Mouse (Mus musculus) monocyte, adult 5-6 weeks (primary cell): ENCODE results near the gene Hnrnpll. TPM values are rescaled to one million over a fixed set of nuclear protein-coding genes. Genes with fewer than 3 reads are reported as not detected.
A peak's percentile ranks its signal among the peaks of the same experiment; 100 is the strongest.

Experiments used
- ATAC-seq: fragments of 153-309, 156-312 bp; replicated peaks from 2 replicates; pipeline ENCODE4 v1.8.0; 2017; ENCODE audit warnings: mild to moderate bottlenecking; ENCODE audit not compliant: low TSS enrichment, insufficient number of reproducible peaks, severe bottlenecking, poor library complexity, low FRiP score
- total RNA-seq: library from RNA; stranded (forward); fragments of 200-1000, 200-491, 200-594 nt; gene quantifications from 3 replicates; pipeline ENCODE4 v1.2.3, GENCODE M21; 2017

The Hnrnpll gene
- total RNA-seq: 32.6 to 35.1 TPM (median 33.5 TPM) in 3 replicates

DNA sequence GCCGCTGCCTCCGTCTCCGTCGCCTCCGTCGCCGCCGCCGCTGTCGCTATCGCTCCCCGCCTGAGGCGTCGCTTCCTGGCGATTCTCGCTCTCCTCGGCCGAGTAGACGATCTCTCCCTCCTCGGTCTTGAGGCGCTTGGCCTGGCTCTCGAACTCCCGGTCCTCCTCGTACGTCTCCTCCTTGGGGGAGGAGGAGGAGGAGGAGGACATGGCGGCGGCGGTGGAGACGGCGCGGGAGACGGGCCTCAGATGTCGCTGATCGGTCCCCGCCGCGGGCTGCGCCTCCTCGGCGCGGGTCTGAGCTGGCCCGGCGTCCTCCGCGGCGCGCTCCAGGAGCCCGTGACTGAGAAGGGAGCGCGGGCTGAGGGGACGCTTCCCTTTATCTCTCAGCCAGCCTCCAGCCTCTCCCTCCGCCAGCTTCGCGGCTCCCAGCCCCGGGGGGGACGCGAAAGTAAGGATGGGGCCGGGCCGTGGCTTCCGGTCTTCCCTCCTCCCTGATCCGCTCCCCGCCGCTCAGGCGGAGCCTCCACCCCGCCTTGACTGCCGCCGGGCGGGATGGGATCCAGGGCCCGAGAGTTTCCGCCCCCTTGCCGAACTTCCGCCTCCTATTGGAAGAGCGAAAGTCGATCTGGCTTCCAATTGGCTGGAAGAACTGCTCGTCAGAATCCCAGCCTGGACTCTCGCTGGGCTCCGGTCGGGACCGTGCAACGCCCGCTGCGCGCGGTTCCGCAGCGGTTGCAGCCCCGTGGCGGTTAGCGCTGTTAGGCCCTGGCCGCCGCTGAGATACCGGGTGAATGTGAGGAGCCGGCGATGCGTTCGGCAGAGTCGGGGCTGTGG, at the start of gene Hnrnpll:
TSS of gene Hnrnpll (minus strand) at position 552 of the 837 bp plus-strand sequence.
- peak; percentile 89 for ATAC-seq

DNA sequence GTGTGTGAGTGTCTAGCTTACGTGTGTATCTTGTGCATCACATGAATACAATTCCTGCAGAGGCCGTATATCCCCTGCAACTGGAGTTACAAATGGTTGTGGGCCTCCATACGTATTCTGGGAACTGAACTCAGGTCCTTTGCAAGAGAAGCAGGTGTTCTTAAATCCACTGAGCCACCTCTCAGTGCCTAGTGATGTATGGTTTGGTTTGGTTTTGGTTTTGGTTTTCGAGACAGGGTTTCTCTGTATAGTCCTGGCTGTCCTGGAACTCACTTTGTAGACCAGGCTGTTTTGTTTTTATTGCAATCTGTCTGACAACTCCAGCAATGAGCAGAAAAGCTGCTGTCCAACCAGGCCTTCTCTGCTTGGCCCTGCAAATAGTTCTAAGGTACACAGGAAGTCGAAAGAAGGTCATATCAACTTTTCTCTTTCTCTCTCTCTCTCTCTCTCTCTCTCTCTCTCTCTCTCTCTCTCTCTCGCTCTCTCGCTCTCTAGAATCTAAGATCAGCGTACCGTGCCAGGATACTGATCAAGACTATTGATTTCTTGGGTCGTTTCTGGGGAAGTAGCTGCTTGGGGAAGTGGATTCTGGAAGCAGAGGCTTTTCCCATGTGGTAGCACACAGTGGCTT, 43.3 kb upstream of the Hnrnpll start:
- ATAC-seq: no peak

DNA sequence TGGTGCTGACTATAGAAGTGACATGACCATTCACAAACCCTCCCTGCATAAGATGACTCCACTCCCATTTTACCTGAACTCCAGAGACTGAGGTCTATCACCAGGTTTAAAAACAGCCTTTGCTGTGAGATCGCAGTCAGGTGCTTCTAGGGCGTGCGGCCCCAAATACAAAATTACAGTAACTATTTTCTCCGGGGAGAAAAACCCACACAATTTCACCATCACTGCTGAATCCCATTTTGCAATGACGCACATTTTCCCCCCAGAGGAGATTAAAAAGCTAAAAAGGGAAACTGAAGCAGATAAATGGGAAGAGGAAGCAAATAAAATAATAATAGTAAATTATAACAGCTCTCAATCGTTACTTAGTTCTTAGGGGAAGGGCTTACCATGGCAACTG, 37.7 kb upstream of the Hnrnpll start:
- no peak for ATAC-seq

DNA sequence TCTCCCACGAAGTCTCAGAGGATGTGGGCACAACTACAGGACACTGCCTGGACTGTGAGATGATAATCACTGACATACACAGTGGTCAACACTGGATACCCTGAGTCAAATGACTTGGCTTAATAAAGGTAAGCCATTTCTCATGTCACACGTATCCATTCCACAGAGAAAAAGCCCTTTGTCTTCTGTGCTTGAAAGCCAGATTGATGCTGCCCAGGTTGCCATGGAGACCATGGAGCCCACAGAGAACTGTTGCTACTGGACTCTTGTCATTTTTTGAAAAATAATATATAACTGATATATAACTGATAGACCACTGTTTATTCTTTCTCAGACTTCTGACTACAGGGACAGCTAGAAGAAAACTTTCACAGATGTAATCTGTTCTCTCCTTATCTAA, 35.1 kb upstream of the Hnrnpll start:
- ATAC-seq: no peak

DNA sequence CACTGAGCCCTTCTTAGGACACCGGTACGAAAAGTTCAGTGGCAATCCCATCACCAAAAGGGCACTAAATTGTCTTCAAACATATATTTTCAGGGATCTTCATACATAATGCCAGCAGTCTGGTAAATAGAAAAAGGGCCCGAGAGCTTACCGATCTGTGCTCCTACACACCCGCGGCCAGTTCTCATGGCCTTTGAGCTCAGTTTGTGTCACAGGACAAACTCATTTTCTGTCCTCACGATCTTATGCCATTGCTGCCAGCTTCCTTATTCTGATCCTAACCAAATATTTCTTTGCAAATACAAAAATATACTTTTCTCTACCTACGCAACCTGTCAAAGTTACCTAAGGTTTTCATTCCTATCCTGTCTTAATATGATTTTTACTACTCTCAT, 34.6 kb upstream of the Hnrnpll start:
- ATAC-seq: no peak

DNA sequence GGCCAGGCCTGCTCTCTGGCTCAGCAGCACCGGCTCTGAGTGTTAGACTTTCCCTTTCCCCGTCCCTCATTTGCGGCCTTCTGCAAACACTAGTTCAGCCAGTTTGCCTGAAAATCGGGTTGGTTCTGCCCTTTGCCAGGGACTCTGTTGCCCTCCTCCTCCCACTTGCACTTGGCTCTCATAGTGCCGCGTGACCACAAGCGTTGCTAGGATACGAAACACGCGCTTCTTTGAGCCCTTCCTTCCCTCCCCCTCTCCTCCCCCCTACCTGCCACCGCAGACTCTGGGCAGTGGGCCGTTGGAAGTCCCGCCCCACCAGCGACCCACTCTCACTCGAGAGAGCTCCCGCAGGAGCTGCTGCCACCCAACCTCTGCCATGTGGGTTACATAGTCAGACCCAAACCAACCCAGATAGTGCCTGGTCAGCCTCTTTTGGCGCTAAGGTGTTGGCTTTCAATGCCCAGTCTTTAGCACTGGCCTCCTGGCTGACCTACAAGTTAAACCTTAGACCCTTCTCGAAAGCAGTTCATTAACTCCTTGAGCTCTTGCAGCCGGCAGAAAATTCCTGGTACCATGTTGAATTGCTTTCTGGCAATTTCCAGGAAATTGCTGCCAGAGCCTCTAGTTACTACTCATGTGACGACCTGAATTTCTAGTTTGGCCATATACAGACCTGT, 34.0 kb upstream of the Hnrnpll start:
- no peak for ATAC-seq

DNA sequence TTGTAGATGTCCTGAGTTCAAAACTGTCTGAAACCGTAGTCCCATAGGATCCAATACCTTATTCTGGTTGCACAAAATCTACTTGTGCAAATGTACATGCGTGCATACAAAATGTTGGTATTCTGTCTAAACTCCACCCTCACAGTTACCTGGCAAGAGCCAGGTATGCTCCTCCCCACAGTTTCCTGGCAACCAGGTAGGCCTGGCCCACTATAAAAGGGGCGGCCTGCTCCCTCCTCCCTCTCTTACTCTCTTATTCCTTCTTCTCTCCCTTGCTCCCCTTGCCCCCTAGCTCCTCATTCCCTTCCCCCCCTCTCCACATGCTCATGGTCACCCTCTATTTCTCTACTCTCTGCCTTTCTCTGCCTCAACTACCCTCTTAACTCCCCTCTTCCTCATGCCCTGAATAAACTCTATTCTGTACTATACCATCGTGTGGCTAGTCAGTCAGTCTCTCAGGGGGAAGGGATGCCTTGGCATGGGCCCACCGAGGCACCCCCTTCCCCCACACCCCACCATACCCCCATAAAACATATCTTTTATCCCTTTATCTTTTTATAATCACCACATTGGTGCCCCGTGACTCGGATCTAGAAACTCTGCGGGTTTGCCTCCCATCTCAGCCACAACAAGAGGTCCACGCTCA, 33.2 kb upstream of the Hnrnpll start:
- no peak for ATAC-seq

DNA sequence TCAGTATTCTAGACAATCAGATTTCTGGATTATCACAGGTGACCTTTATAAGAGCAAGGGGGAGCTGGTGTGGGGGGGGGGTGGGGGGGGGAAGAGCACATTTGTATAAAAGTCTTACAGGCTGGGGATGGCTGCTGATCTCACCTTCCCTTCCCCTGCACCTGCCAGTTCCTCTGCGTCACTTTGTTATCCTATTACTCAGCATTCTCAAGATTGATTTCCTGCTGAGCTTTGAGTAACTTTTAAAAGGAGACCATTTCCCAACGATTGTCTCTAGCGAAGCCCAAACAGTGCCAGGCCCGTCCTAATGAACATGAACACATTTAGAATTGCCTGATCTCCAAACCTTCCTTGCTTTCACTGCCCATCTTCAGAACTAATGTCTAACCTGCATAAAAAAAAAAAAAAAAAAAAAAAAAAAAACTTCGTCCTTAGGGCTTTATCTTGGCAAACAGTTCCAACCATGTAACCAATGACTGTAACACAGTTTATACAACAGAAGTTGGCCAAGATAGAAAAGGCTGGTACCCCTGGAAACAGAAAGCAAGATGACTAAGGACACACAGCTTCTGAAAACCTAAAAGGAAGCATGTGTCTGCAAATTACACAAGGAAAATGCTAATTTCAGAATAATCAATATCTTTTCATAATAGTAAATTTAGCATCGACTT, 29.9 kb upstream of the Hnrnpll start:
- no peak for ATAC-seq

DNA sequence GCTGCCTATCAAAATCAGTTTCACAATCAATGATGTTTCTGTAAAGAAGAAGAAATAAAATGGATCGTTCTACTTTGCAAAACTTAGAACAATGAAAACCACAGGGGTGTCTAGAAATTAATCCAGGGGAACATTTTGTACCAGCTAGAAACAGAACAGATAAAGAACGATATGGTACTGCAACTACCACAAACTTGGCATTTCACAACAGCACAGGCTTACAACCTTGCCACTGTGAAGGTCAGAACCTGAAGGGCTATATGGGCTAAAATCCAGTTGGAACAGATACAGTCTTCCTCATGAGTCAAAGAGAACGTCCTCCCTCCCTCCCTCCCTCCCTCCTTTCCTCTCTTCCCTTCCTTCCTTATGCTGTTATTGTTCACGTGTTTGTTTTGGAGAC, 28.4 kb upstream of the Hnrnpll start:
- ATAC-seq: no peak

DNA sequence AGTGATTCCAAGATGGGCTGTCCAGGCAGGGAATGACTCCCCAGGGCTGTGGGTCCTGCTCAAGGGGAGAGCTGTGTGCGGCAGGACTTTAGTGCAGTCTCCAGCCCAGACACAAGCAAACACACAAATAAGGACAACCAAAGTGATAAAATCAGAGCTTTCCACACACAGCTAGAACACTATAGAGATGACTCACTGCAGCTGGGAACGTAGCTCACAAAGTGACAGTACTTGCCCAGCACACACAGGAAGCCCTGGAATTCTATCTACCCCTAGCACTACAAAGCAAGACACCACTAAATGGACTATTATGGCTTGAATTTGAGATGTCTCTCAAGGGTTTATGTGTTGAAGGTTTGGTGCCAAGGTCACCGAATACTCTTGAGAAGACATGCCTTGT, 26.0 kb upstream of the Hnrnpll start:
- no peak for ATAC-seq

DNA sequence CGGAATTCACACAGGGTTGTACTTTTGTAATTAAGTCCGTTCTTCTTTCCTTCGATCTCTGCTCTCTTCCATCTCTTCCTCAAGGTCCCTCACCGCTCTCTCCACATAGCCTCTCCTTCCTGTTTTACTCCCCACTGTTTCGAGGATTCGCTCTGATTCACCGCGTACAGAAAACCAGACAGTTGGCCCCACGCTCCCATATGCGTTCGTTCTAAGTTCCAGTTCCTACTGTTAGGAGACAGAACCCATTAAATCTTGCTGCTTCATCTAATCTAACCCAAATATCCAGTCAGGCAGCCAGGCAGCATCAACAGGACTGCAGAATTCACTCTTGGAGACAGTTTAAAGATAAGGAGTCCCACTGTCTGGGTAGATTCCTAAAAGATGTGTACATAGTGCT, 24.5 kb upstream of the Hnrnpll start:
- ATAC-seq: no peak

DNA sequence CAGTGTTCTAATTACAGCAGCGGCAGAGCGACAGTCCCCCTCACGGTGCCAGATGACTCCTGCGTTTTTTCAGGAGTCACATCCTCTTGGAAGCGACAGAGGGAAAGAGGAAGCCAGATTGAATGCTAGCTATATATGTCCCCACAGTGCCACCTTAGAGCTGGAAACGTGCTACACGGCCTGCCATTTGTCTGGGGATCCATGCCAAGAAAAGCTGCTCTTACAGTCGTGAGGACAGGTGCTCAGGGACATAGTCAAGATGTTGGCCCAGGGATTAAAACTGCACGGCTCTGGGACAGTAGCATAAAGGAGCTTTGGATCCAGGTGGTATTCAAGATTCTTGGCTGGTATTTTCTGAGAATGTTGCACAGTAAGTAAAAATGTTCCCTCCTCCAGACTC, 22.3 kb upstream of the Hnrnpll start:
- ATAC-seq: no peak

DNA sequence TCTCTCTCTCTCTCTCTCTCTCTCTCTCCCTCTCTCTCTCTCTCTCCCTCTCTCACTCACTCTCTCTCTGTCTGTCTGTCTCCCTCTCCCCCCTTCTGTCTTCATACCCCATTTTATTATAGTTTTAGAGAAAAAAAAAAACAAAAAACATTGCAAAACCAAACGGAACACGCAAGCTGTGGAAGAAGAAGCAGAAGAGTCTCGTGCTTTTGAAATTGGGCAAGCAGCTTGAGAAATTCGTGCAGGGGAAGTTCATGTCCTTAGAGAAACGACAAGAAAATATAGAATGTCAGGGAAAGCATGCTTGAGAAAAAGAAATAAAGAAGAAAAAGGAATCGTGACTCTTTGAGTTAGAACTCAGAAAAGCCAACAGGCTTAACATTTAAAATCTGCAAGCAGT, 21.1 kb upstream of the Hnrnpll start:
- ATAC-seq: no peak

DNA sequence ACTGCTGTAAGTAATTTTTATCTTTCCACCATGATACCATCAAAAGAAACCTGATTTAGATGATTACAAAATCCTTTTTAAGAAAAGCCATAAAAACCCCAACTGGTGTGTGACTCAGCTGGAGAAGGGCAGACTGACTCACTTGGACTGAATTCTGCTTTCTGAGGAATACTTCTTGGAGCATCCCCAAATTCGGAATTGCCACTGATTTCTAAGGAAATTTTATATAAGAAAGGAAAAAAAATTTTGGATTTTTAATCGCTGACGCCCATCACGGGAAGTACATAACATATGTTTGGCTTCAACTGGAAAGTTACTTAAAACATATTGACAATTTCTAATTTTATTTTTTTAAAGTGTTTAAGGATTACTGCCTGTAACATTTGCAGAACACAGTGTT, 16.6 kb upstream of the Hnrnpll start:
- no peak for ATAC-seq

DNA sequence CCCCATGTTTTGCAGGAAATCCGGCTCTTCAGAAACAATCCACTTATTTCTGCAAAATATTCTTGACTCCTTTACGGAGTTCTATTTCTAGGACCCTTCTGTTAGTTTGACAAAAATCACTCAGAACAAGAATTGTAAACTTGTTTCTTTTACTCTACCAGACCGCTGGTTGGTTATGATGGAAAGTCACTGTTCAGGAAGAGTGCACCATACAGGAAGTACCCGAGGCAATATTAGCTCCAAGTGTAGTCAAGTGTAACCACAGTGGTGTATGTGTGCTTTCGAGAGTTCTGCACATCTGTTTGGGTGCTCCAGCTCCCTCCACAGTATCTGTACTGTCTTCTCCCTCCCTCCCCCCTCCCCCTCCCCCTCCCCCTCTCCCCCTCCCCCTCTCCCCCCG, 5.1 kb upstream of the Hnrnpll start:
- no peak for ATAC-seq

DNA sequence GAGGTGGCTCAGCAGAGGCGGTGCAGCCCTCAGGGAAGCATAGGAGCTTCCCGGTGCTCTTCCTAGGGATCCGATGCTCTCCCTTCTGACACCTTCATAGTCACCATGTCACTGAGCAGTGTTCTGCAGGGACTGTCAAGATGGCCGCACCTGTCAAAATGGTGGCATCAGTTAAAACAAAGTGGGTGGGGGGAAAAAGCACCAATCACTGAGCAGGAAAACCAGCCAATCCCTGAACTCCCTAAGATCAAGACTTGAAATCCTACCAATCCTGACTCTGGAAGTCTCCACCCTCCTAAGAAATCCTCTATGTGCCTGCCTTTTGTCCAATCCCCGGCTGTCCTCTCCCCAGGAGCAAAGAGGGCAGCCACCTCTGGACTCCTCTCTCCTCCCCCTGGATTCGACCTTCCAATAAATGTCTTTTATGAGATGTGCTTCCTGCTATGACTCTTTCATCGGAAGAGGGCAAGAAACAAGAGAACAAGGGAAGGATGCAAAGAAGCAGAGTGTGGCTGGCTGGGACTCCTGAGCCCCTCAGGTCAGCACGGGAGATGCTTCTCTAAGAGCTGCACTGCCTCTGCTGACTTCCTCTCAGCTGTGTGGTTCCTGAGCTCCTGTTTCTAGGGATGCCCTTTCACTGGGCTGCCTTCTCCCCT, 1.8 kb upstream of the Hnrnpll start:
- ATAC-seq: no peak

DNA sequence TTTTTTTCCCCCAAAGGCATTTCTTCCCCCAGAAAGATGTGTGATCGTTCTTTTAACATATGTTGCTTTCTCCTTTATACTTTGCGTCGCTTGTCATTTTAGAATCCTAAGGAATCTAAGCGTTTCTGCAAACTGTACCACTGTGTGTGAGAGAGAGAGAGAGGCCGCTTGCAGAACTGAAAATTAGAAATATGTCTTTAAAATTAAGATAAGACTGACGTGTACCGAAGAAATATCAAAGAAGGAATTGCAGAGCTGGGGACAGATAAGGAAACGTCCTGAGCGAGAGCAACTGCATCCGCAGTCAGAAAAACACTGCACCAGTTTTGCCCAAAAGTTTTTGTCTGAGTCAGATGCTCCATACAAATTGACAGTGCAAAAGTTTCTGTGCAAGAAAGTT, 1.3 kb upstream of the Hnrnpll start:
- no peak for ATAC-seq

DNA sequence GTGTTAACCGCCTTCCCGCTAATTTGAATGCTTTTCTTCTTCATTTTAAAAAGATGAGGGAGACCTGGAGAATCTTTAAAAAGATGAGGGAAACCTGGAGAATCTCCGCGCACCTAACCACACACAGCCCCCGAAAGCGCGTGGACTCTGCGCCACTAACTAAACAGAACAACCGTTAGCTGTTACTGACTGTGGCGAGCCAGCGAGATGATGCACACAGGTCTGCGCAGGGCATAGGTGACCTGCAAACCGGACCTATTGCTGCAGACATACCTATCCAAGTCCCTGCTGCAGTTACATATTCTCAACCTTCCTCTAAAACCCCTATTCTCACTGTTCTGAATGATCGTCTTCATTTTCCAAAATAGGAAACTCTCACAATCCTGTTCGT, 481 bp upstream of the Hnrnpll start:
- ATAC-seq: no peak
